Mouse (Mus musculus) forebrain, postnatal 0 days (tissue): ENCODE results near the gene Lin52. TPM values are rescaled to one million over a fixed set of nuclear protein-coding genes. Genes with fewer than 3 reads are reported as not detected.

ENCODE experiments used
- ATAC-seq: fragments of 200-750 bp; cut with Nextera tagmentation; 2 replicates; pipeline ENCODE4 v1.8.0; 2017; ENCODE audit warnings: mild to moderate bottlenecking, moderate library complexity
- DNase-seq: peaks from one replicate; pipeline ENCODE4 v3.0.0-alpha.2; 2015
- H3K27ac ChIP-seq: fragments of 300-500 bp; sonication (generic); 2 replicates; pipeline ENCODE4 v1.5.1; 2014; ENCODE audit warnings: low read depth, mild to moderate bottlenecking, antibody characterized with exemption, low read length, moderate library complexity, mixed read lengths
- H3K27me3 ChIP-seq: fragments of 300-500 bp; sonication (generic); 2 replicates; pipeline ENCODE4 v1.6.1; 2014; ENCODE audit warnings: mild to moderate bottlenecking, low read length, mixed read lengths; ENCODE audit not compliant: insufficient read depth
- H3K36me3 ChIP-seq: fragments of 300-500 bp; sonication (generic); 2 replicates; pipeline ENCODE4 v1.6.1; 2014; ENCODE audit warnings: mild to moderate bottlenecking, moderate library complexity; ENCODE audit not compliant: insufficient read depth
- H3K4me1 ChIP-seq: fragments of 300-500 bp; sonication (generic); 2 replicates; pipeline ENCODE4 v1.6.1; 2014; ENCODE audit warnings: antibody characterized with exemption; ENCODE audit not compliant: insufficient read depth
- H3K4me2 ChIP-seq: fragments of 300-500 bp; sonication (generic); 2 replicates; pipeline ENCODE4 v1.6.1; 2014; ENCODE audit warnings: low read depth, mild to moderate bottlenecking, moderate library complexity
- H3K4me3 ChIP-seq: fragments of 300-500 bp; sonication (generic); 2 replicates; pipeline ENCODE4 v1.5.1; 2014; ENCODE audit warnings: low read depth, low read length, mixed read lengths
- H3K9ac ChIP-seq: fragments of 300-500 bp; sonication (generic); 2 replicates; pipeline ENCODE4 v1.6.1; 2014; ENCODE audit warnings: mild to moderate bottlenecking
- H3K9me3 ChIP-seq: fragments of 300-500 bp; sonication (generic); 2 replicates; pipeline ENCODE4 v1.6.1; 2016; ENCODE audit warnings: low read length
- CTCF ChIP-seq: sonication (generic); IDR thresholded peaks from 2 replicates; pipeline ENCODE4 v1.5.1; 2016; ENCODE audit warnings: antibody characterized with exemption, control low read depth, low read depth
- WGBS: fragments of 180-500 bp; shearing (Covaris S2); extraction: QIAGEN DNeasy Blood & Tissue Kit; methylation state at CpG from one replicate; pipeline ENCODE4 v1.1.7; 2014; 5-methylcytosine and 5-hydroxymethylcytosine counted together
- polyA plus RNA-seq: library from polyadenylated mRNA; unstranded; fragments of >200 nt; fragmentation: Nextera tagmentation; extraction: Ambion mirVana; gene quantifications from 2 replicates; pipeline ENCODE4 v1.2.1, GENCODE M21; 2015
- total RNA-seq: library from RNA; depleted of rRNA; stranded (reverse); fragments of >200 nt; gene quantifications from 2 replicates; pipeline ENCODE4 v1.2.3, GENCODE M21; 2014

The Lin52 gene
- total and polyA plus RNA-seq, 2 experiments from 2014 or later: 22.1 to 23.6 TPM

GRCm38 (mm10) chr12:84562558-84562957 lies 111.3 kb downstream of the Lin52 start:
- Histone ChIP-seq H3K4me2 (no peak overlapping the region), H3K9me3 (no peaks in the 10 kb centered on the region), H3K27ac (no peak overlapping the region), H3K4me1 (no peaks in the 10 kb centered on the region), H3K4me3 (no peak overlapping the region), H3K9ac (no peak overlapping the region), H3K36me3 (no peaks in the 10 kb centered on the region), H3K27me3 (no peaks in the 10 kb centered on the region)
- WGBS: 41% methylated on average over 4 of the region's 4 CpGs
- TF ChIP-seq CTCF: peak; percentile 27
- ATAC-seq (no peak), DNase-seq (no peak)

GRCm38 (mm10) chr12:84567576-84567975 lies 116.4 kb downstream of the Lin52 start:
- no peak overlapping the region for H3K4me2 ChIP-seq
- H3K4me1 ChIP-seq: no peaks in the 10 kb centered on the region
- H3K9me3 ChIP-seq: no peaks in the 10 kb centered on the region
- no peak overlapping the region for H3K9ac ChIP-seq
- DNase-seq (no peak), ATAC-seq (no peak)
- TF ChIP-seq CTCF: no peak
- WGBS: 87% methylated on average over 6 of the region's 6 CpGs
- H3K27ac ChIP-seq: no peak overlapping the region
- H3K27me3 ChIP-seq: peaks cover 25% of the 10 kb centered on the region
- H3K4me3 ChIP-seq: no peak overlapping the region
- no peaks in the 10 kb centered on the region for H3K36me3 ChIP-seq

GRCm38 (mm10) chr12:84569336-84569970 lies 118.2 kb downstream of the Lin52 start, which contains the start of gene Vsx2:
Gene Vsx2 (plus strand): TSS chr12:84569762.
- Histone ChIP-seq H3K4me3 (no peak within 1 kb of the TSS), H3K27me3 (peaks cover 43% of the 10 kb centered on the region), H3K4me1 (no peaks in the 10 kb centered on the region), H3K9ac (no peak within 1 kb of the TSS), H3K9me3 (no peaks in the 10 kb centered on the region), H3K36me3 (no peaks in the 10 kb centered on the region), H3K4me2 (no peak within 1 kb of the TSS), H3K27ac (no peak within 1 kb of the TSS)
- ATAC-seq (no peak), DNase-seq (no peak)
- no peak for TF ChIP-seq CTCF
- 7% methylated on average over 25 of the region's 25 CpGs for WGBS

GRCm38 (mm10) chr12:84569976-84570693 lies 118.9 kb downstream of the Lin52 start:
- WGBS: 1% methylated on average over 39 of the region's 40 CpGs
- peaks cover 43% of the 10 kb centered on the region for H3K27me3 ChIP-seq
- H3K4me3 ChIP-seq: no peak overlapping the region
- H3K27ac ChIP-seq: no peak overlapping the region
- DNase-seq (peak; percentile 24), ATAC-seq (no peak)
- no peaks in the 10 kb centered on the region for H3K9me3 ChIP-seq
- no peaks in the 10 kb centered on the region for H3K4me1 ChIP-seq
- no peak for TF ChIP-seq CTCF
- no peak overlapping the region for H3K4me2 ChIP-seq
- no peaks in the 10 kb centered on the region for H3K36me3 ChIP-seq
- no peak overlapping the region for H3K9ac ChIP-seq

GRCm38 (mm10) chr12:84570694-84571415 lies 119.6 kb downstream of the Lin52 start:
- DNase-seq (peak; percentile 62), ATAC-seq (no peak)
- no peak overlapping the region for H3K27ac ChIP-seq
- H3K9me3 ChIP-seq: no peaks in the 10 kb centered on the region
- no peaks in the 10 kb centered on the region for H3K4me1 ChIP-seq
- WGBS: 5% methylated on average over 34 of the region's 34 CpGs
- no peak for TF ChIP-seq CTCF
- H3K36me3 ChIP-seq: no peaks in the 10 kb centered on the region
- H3K9ac ChIP-seq: no peak overlapping the region
- H3K27me3 ChIP-seq: peaks cover 43% of the 10 kb centered on the region
- H3K4me3 ChIP-seq: no peak overlapping the region
- no peak overlapping the region for H3K4me2 ChIP-seq

GRCm38 (mm10) chr12:84571466-84572340 lies 120.5 kb downstream of the Lin52 start:
- no peaks in the 10 kb centered on the region for H3K4me1 ChIP-seq
- TF ChIP-seq CTCF: no peak
- H3K27ac ChIP-seq: no peak overlapping the region
- DNase-seq: peak; percentile 57
- H3K9me3 ChIP-seq: no peaks in the 10 kb centered on the region
- no peak overlapping the region for H3K4me3 ChIP-seq
- H3K4me2 ChIP-seq: no peak overlapping the region
- 3% methylated on average over 43 of the region's 43 CpGs for WGBS
- H3K9ac ChIP-seq: no peak overlapping the region
- H3K36me3 ChIP-seq: no peaks in the 10 kb centered on the region
- H3K27me3 ChIP-seq: peaks cover 43% of the 10 kb centered on the region
- 0 out of 2 replicates have a peak, but pooled peaks have one; percentile 23 for ATAC-seq
